Mouse (Mus musculus) kidney, postnatal 0 days (tissue): ENCODE data around the gene Lamb3. TPM values are rescaled to one million over a fixed set of nuclear protein-coding genes. Genes with fewer than 3 reads are reported as not detected.

ENCODE experiments used
- ATAC-seq: fragments of 200-750 bp; cut with Nextera tagmentation; replicated peaks from 2 replicates; pipeline ENCODE4 v1.8.0; 2017; ENCODE audit warnings: low read depth, moderate number of reproducible peaks, moderate TSS enrichment, moderate library complexity; ENCODE audit not compliant: low FRiP score
- DNase-seq: peaks from one replicate; pipeline ENCODE4 v3.0.0-alpha.2; 2016; ENCODE audit warnings: low spot score
- H3K27ac ChIP-seq: fragments of 300-500 bp; sonication (generic); 2 replicates; pipeline ENCODE4 v1.5.1; 2014; ENCODE audit warnings: mild to moderate bottlenecking
- H3K27me3 ChIP-seq: fragments of 300-500 bp; sonication (generic); 2 replicates; pipeline ENCODE4 v1.6.1; 2014; ENCODE audit warnings: low read length, mixed read lengths; ENCODE audit not compliant: insufficient read depth
- H3K36me3 ChIP-seq: fragments of 300-500 bp; sonication (generic); 2 replicates; pipeline ENCODE4 v1.6.1; 2014; ENCODE audit warnings: low read length, mixed read lengths; ENCODE audit not compliant: insufficient read depth
- H3K4me1 ChIP-seq: fragments of 300-500 bp; sonication (generic); replicated peaks from 2 replicates; pipeline ENCODE4 v1.6.1; 2014; ENCODE audit warnings: antibody characterized with exemption, low read length, mixed read lengths; ENCODE audit not compliant: insufficient read depth
- H3K4me2 ChIP-seq: fragments of 300-500 bp; sonication (generic); 2 replicates; pipeline ENCODE4 v1.6.1; 2014; ENCODE audit warnings: mild to moderate bottlenecking, low read length, moderate library complexity, mixed read lengths
- H3K4me3 ChIP-seq: fragments of 300-500 bp; sonication (generic); replicated peaks from 2 replicates; pipeline ENCODE4 v1.5.1; 2014; ENCODE audit warnings: low read depth, low read length
- H3K9ac ChIP-seq: fragments of 300-500 bp; sonication (generic); 2 replicates; pipeline ENCODE4 v1.6.1; 2014; ENCODE audit warnings: low read depth, low read length
- H3K9me3 ChIP-seq: fragments of 300-500 bp; sonication (generic); replicated peaks from 2 replicates; pipeline ENCODE4 v1.6.1; 2016; ENCODE audit warnings: low read length, inconsistent platforms, mixed read lengths
- CTCF ChIP-seq: IDR thresholded peaks from 2 replicates; pipeline ENCODE4 v1.5.1; 2016; ENCODE audit warnings: antibody characterized with exemption, low read depth, mild to moderate bottlenecking, moderate library complexity
- WGBS: fragments of 180-500 bp; shearing (Covaris S2); extraction: QIAGEN DNeasy Blood & Tissue Kit; methylation state at CpG from one replicate; pipeline ENCODE4 v1.1.7; 2014; 5-methylcytosine and 5-hydroxymethylcytosine counted together
- polyA plus RNA-seq: library from polyadenylated mRNA; unstranded; fragments of >200 nt; fragmentation: Nextera tagmentation; extraction: Ambion mirVana; gene quantifications from 2 replicates; pipeline ENCODE4 v1.2.1, GENCODE M21; 2015

The Lamb3 gene
- polyA plus RNA-seq, 1 experiment from 2014 or later: 1.9 TPM

GRCm38 (mm10) chr1:193298141-193298765 is 90.8 kb downstream of the Lamb3 start:
- no peak for DNase-seq
- Histone ChIP-seq H3K4me1 (no peaks in the 10 kb centered on the region), H3K27ac (no peak overlapping the region), H3K4me3 (no peak overlapping the region), H3K9ac (no peak overlapping the region), H3K27me3 (no peaks in the 10 kb centered on the region), H3K36me3 (no peaks in the 10 kb centered on the region), H3K4me2 (no peak overlapping the region), H3K9me3 (no peaks in the 10 kb centered on the region)
- WGBS: 74% methylated on average over 3 of the region's 3 CpGs
- no peak for ATAC-seq
- TF ChIP-seq CTCF: no peak

GRCm38 (mm10) chr1:193299995-193300394 is 92.5 kb downstream of the Lamb3 start:
- 60% methylated on average over 1 of the region's 1 CpGs for WGBS
- H3K27me3 ChIP-seq: no peaks in the 10 kb centered on the region
- H3K36me3 ChIP-seq: no peaks in the 10 kb centered on the region
- no peak overlapping the region for H3K27ac ChIP-seq
- no peak for ATAC-seq
- no peak overlapping the region for H3K4me3 ChIP-seq
- no peak overlapping the region for H3K4me2 ChIP-seq
- no peaks in the 10 kb centered on the region for H3K9me3 ChIP-seq
- no peak for DNase-seq
- no peaks in the 10 kb centered on the region for H3K4me1 ChIP-seq
- H3K9ac ChIP-seq: no peak overlapping the region
- no peak for TF ChIP-seq CTCF

GRCm38 (mm10) chr1:193301216-193302092 is 94.0 kb downstream of the Lamb3 start:
- DNase-seq (peak; percentile 11), ATAC-seq (peak; percentile 52)
- Histone ChIP-seq H3K4me1 (no peaks in the 10 kb centered on the region), H3K9ac (no peak overlapping the region), H3K4me2 (no peak overlapping the region), H3K9me3 (no peaks in the 10 kb centered on the region), H3K27ac (no peak overlapping the region), H3K36me3 (no peaks in the 10 kb centered on the region), H3K4me3 (no peak overlapping the region), H3K27me3 (no peaks in the 10 kb centered on the region)
- 61% methylated on average over 6 of the region's 6 CpGs for WGBS
- no peak for TF ChIP-seq CTCF

- no peaks in the 10 kb centered on the region for H3K27me3 ChIP-seq
- WGBS: 65% methylated on average over 8 of the region's 8 CpGs
- no peak overlapping the region for H3K4me2 ChIP-seq
- H3K9me3 ChIP-seq: no peaks in the 10 kb centered on the region
- H3K36me3 ChIP-seq: no peaks in the 10 kb centered on the region
- no peak for TF ChIP-seq CTCF
- H3K4me1 ChIP-seq: no peaks in the 10 kb centered on the region
- H3K27ac ChIP-seq: no peak overlapping the region
- no peak overlapping the region for H3K9ac ChIP-seq
- no peak for ATAC-seq
- H3K4me3 ChIP-seq: no peak overlapping the region
- DNase-seq: no peak
Observed at GRCm38 (mm10) chr1:193302093-193302405, 94.5 kb downstream of the Lamb3 start.

- Histone ChIP-seq H3K9ac (no peak overlapping the region), H3K27me3 (no peaks in the 10 kb centered on the region), H3K4me3 (no peak overlapping the region), H3K27ac (no peak overlapping the region), H3K9me3 (no peaks in the 10 kb centered on the region), H3K4me1 (no peaks in the 10 kb centered on the region), H3K4me2 (no peak overlapping the region), H3K36me3 (no peaks in the 10 kb centered on the region)
- TF ChIP-seq CTCF: no peak
- no peak for ATAC-seq
- no peak for DNase-seq
- 60% methylated on average over 2 of the region's 2 CpGs for WGBS
Observed at GRCm38 (mm10) chr1:193303096-193303495, 95.6 kb downstream of the Lamb3 start.

- Histone ChIP-seq H3K4me3 (no peak overlapping the region), H3K9me3 (no peaks in the 10 kb centered on the region), H3K4me1 (no peaks in the 10 kb centered on the region), H3K4me2 (no peak overlapping the region), H3K27ac (no peak overlapping the region), H3K9ac (no peak overlapping the region), H3K27me3 (no peaks in the 10 kb centered on the region), H3K36me3 (no peaks in the 10 kb centered on the region)
- 53% methylated on average over 7 of the region's 7 CpGs for WGBS
- ATAC-seq (no peak), DNase-seq (no peak)
- no peak for TF ChIP-seq CTCF
Observed at GRCm38 (mm10) chr1:193305386-193305785, 97.9 kb downstream of the Lamb3 start.
